Mouse (Mus musculus): ENCODE results near the gene Dnajc21. TPM values are rescaled to one million over a fixed set of nuclear protein-coding genes. Genes with fewer than 3 reads are reported as not detected.

Gene Dnajc21
- 113 TPM for polyA plus RNA-seq (2014; fragmentation: Illumina TruSeq; extraction: RNeasy Lipid Tissue Mini Kit (QIAGEN cat#74804); ENCODE audit: low read depth, low replicate concordance)

DNA sequence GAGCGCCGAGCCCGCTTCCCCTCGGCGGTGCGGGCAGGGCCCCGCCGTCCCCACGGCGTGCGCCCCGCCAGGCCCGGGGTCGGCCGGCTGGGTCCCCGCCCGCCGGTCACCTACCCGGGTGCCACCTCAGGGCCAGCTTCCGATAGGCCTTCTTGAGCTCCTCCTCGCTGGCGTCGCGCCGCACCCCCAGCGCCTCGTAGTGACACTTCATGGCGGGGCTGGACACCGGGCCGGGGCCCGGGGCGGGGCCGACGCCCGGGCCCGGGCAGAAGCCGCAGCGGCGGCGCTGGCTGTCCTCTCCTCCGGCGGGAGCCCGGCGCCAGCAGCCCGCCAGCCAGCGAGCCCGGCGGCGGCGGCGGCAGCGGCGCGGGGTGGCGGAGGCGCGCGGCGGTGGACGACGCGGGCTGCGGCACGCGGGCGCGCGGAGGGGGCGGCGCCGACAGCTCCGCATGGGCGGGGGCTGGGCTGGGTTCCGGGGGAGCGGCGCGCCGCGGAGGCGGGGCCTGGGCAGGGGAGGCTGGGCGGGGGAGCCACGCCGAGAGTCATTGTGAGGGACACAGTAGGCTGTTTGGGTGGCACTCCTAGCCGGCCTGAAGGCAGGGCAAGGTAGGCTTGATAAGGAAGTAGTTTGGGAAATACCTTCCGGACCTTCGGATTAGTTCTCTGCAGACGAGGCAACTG is at the start of gene Dnajc21:
Gene Dnajc21, minus strand, starts transcription at position 366 of the 681 bp plus-strand sequence.

DNA sequence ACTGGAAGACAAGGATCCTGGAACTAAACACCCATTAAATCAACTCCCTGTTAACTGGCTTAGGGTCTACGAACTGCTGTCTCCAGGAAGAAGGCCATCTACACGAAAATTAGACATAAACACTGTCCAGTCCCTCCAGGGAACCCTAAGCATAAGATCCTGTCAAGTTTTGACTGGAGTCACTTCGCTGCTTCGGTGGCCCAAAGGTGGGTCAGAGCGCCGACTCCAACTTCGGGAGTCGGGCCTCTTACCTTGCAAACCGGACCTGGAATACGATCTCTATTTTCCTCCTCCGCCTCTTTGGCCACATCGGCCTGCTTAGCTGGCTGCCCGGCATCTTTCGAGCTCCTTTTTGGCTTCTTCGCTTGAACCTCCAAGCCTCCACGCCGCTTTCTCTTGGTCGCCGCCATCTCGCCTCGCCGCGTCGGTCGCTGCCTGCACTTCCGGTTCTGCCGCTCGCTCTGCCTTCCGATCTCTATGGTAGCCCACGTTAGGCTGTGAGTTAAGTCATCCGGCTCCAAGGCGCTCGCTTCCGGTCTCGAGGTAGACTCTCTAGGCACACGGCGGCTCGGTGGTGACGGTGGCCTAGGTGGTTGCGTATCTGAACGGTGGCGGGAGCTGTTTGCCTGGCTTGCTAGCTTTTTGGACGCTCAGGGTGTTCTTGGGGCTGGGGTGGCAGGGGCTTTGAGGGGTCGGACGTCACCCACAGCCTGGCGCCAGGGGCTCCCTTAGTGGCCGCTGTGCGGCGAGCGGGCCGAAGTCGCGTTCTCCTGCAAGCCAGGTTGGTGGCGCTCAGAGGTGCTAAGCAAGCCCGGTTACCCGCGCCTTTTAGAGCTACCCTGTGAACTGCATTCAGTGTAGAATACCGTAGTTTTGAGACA is 15.4 kb upstream of the Dnajc21 start, which contains the start of the genes Brix1 and Rad1:
Gene Brix1, minus strand, starts transcription at position 464 of the 881 bp plus-strand sequence.
Gene Rad1, plus strand, starts transcription at position 535 of the 881 bp plus-strand sequence.

Other genes with a start within 250 kb of the Dnajc21 start
- gene Gm21973, start 145.1 kb downstream of the Dnajc21 start, polyA plus RNA-seq (2014; fragmentation: Illumina TruSeq; extraction: RNeasy Lipid Tissue Mini Kit (QIAGEN cat#74804); ENCODE audit: low read depth, low replicate concordance): not detected
- gene Agxt2, start 112.0 kb downstream of the Dnajc21 start, polyA plus RNA-seq (2014; fragmentation: Illumina TruSeq; extraction: RNeasy Lipid Tissue Mini Kit (QIAGEN cat#74804); ENCODE audit: low read depth, low replicate concordance): 124 TPM
- gene Brix1, start 15.4 kb upstream of the Dnajc21 start, polyA plus RNA-seq (2014; fragmentation: Illumina TruSeq; extraction: RNeasy Lipid Tissue Mini Kit (QIAGEN cat#74804); ENCODE audit: low read depth, low replicate concordance): 131 TPM
- 28.3 TPM for gene Rad1, start 15.5 kb upstream of the Dnajc21 start, polyA plus RNA-seq (2014; fragmentation: Illumina TruSeq; extraction: RNeasy Lipid Tissue Mini Kit (QIAGEN cat#74804); ENCODE audit: low read depth, low replicate concordance)
- gene Ttc23l, start 88.2 kb upstream of the Dnajc21 start, polyA plus RNA-seq (2014; fragmentation: Illumina TruSeq; extraction: RNeasy Lipid Tissue Mini Kit (QIAGEN cat#74804); ENCODE audit: low read depth, low replicate concordance): not detected
- 22.1 TPM for gene Rai14, start 244.1 kb upstream of the Dnajc21 start, polyA plus RNA-seq (2014; fragmentation: Illumina TruSeq; extraction: RNeasy Lipid Tissue Mini Kit (QIAGEN cat#74804); ENCODE audit: low read depth, low replicate concordance)

Data from kidney, adult 10 weeks (tissue).